Mouse (Mus musculus) megakaryocyte progenitor cell, adult 5-6 weeks (primary cell): ENCODE data around the gene Elob. TPM values are rescaled to one million over a fixed set of nuclear protein-coding genes. Genes with fewer than 3 reads are reported as not detected.

ENCODE experiments used
- ATAC-seq: replicated peaks from 2 replicates; pipeline ENCODE4 v1.8.0; 2016; ENCODE audit warnings: mild to moderate bottlenecking, moderate TSS enrichment, inconsistent platforms; ENCODE audit not compliant: poor library complexity
- total RNA-seq, 2 experiments: library from RNA; stranded (forward) in 1 of 2; stranded (reverse) in 1 of 2; fragments of 157-497, 149-512 nt in 1 of 2; fragments of 200-1000 nt in 1 of 2; gene quantifications; 2 replicates each; pipeline versions ENCODE4 v1.2.3 to v1.2.4; 2015 to 2017

The Elob gene
- total RNA-seq, 2 experiments from 2014 or later: 108 to 312 TPM

DNA sequence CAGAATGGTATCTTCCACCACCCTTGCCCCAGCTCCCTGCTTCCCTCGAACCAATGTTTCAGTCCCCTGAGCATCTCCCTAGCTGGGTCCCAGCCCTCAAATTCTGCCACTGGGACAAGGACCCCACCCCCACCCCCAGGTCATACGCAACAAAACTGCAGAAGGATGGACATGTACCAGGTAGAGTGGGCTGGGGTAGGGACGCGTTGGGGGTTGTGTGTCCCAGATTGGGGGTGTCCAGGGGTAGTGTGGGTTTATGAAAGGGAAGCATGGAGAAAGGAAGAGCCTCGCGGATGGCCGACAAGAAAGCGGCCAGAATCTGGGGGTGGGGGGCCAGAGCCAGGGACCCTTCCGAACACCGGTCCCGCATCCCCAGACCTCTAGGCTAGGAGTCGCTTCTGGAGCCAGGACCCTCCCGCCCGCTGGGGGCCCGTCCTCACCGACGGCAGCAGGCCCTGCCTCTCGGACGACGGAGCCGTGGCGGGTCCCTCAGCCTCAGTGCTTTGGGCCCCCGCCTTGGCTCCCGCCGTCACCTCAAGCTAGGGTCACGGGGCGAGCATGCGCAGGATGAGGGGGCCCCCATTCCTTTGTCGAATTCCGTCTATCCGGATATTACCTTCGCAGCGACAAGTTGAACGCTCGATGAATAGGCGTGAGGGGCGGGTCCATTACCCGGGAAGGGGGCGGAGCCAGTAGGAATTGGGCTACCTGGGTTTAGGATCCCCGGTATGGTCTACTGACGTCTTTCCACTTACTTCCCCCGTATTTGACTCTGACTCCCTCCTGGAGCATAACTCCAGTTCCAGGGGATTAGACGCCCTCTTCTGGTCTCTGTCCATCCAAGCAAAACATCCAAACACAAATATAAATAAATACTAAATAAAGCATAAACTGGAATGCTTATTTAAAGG lies 43.1 kb downstream of the Elob start, which contains the start of gene Flywch2:
Gene Flywch2 (minus strand): TSS at position 521 of the 911 bp plus-strand sequence.
- peak; percentile 70 for ATAC-seq

GRCm38 (mm10) chr17:23783352-23783751 lies 45.6 kb downstream of the Elob start:
- no peak for ATAC-seq

DNA sequence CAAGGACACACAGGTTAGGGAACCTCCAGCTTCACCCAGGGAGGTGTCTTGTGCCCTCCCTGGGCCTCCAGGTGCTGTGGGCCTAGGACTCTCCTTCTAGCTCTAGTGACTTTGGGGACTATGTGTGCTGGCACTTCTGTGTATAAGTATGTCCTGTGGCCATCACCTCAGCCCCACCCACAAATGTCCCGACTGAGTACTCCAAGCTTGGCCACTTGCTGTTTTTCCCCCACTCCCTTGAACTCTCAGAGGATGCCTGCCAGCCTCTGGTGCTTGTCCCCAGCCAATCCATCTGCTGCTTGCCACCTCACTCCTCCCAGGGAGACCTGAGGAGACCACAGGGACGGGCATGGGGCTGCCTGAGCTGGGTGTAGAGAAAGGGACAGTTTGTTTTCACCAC lies 50.5 kb downstream of the Elob start:
- ATAC-seq: no peak

GRCm38 (mm10) chr17:23777141-23777540 lies 51.8 kb downstream of the Elob start:
- ATAC-seq: no peak

GRCm38 (mm10) chr17:23776216-23776615 lies 52.7 kb downstream of the Elob start:
- ATAC-seq: no peak

Other genes with a start within 250 kb of the Elob start
- 0.37 TPM in 1 of 2 replicates, not detected in the other for gene Zfp13, start 229.6 kb downstream of the Elob start, total RNA-seq (2015)
- gene Zfp13, start 229.6 kb downstream of the Elob start, total RNA-seq (2017): 0.92 and 1.3 TPM in 2 replicates
- gene Zscan10, start 228.3 kb downstream of the Elob start, total RNA-seq (2015): not detected in 2 replicates
- not detected in 2 replicates for gene Zscan10, start 228.3 kb downstream of the Elob start, total RNA-seq (2017)
- 1.3 and 1.4 TPM in 2 replicates for gene Mmp25, start 183.9 kb downstream of the Elob start, total RNA-seq (2015)
- gene Mmp25, start 183.9 kb downstream of the Elob start, total RNA-seq (2017): 0.42 and 1.4 TPM in 2 replicates
- not detected in 2 replicates for gene Bicdl2, start 168.6 kb downstream of the Elob start, total RNA-seq (2015)
- gene Bicdl2, start 168.6 kb downstream of the Elob start, total RNA-seq (2017): not detected in 2 replicates
- 39.1 and 42.7 TPM in 2 replicates for gene Hcfc1r1, start 155.5 kb downstream of the Elob start, total RNA-seq (2015)
- gene Hcfc1r1, start 155.5 kb downstream of the Elob start, total RNA-seq (2017): 17.8 and 20.2 TPM in 2 replicates
- 32.3 and 33.4 TPM in 2 replicates for gene Thoc6, start 155.3 kb downstream of the Elob start, total RNA-seq (2015)
- 45.7 and 51.2 TPM in 2 replicates for gene Thoc6, start 155.3 kb downstream of the Elob start, total RNA-seq (2017)
- gene Tnfrsf12a, start 151.7 kb downstream of the Elob start, total RNA-seq (2015): 3.6 and 4.3 TPM in 2 replicates
- 5.9 and 7.9 TPM in 2 replicates for gene Tnfrsf12a, start 151.7 kb downstream of the Elob start, total RNA-seq (2017)
- gene Cldn6, start 149.9 kb downstream of the Elob start, total RNA-seq (2015): not detected in 2 replicates
- gene Cldn6, start 149.9 kb downstream of the Elob start, total RNA-seq (2017): not detected in 2 replicates
- not detected in 2 replicates for gene Cldn9, start 145.1 kb downstream of the Elob start, total RNA-seq (2015)
- not detected in 2 replicates for gene Cldn9, start 145.1 kb downstream of the Elob start, total RNA-seq (2017)
- not detected in 2 replicates for gene 1520401A03Rik, start 106.4 kb downstream of the Elob start, total RNA-seq (2015)
- not detected in 2 replicates for gene 1520401A03Rik, start 106.4 kb downstream of the Elob start, total RNA-seq (2017)
- 34.5 and 36.9 TPM in 2 replicates for gene Pkmyt1, start 102.8 kb downstream of the Elob start, total RNA-seq (2015)
- gene Pkmyt1, start 102.8 kb downstream of the Elob start, total RNA-seq (2017): 17.3 and 20.5 TPM in 2 replicates
- gene Paqr4, start 88.3 kb downstream of the Elob start, total RNA-seq (2015): 1.3 and 1.6 TPM in 2 replicates
- gene Paqr4, start 88.3 kb downstream of the Elob start, total RNA-seq (2017): 1.9 and 2.4 TPM in 2 replicates
- gene Kremen2, start 83.3 kb downstream of the Elob start, total RNA-seq (2015): 0.05 TPM in 1 of 2 replicates, not detected in the other
- not detected in 2 replicates for gene Kremen2, start 83.3 kb downstream of the Elob start, total RNA-seq (2017)
- 4.7 and 5.1 TPM in 2 replicates for gene Flywch1, start 57.5 kb downstream of the Elob start, total RNA-seq (2015)
- 9.9 and 10.6 TPM in 2 replicates for gene Flywch1, start 57.5 kb downstream of the Elob start, total RNA-seq (2017)
- 1.1 and 3.3 TPM in 2 replicates for gene Flywch2, start 43.1 kb downstream of the Elob start, total RNA-seq (2015)
- gene Flywch2, start 43.1 kb downstream of the Elob start, total RNA-seq (2017): not detected in 2 replicates
- gene Srrm2, start 38.6 kb downstream of the Elob start, total RNA-seq (2015): 298 and 382 TPM in 2 replicates
- 96.7 and 109 TPM in 2 replicates for gene Srrm2, start 38.6 kb downstream of the Elob start, total RNA-seq (2017)
- gene Prss33, start 6.9 kb upstream of the Elob start, total RNA-seq (2015): not detected in 2 replicates
- gene Prss33, start 6.9 kb upstream of the Elob start, total RNA-seq (2017): not detected in 2 replicates
- not detected in 2 replicates for gene Prss32, start 14.7 kb upstream of the Elob start, total RNA-seq (2015)
- gene Prss32, start 14.7 kb upstream of the Elob start, total RNA-seq (2017): not detected in 2 replicates
- gene Prss41, start 15.0 kb upstream of the Elob start, total RNA-seq (2015): 0.35 TPM in 1 of 2 replicates, not detected in the other
- not detected in 2 replicates for gene Prss41, start 15.0 kb upstream of the Elob start, total RNA-seq (2017)
- not detected in 2 replicates for gene Prss21, start 38.9 kb upstream of the Elob start, total RNA-seq (2015)
- not detected in 2 replicates for gene Prss21, start 38.9 kb upstream of the Elob start, total RNA-seq (2017)
- gene Dcpp1, start 51.7 kb upstream of the Elob start, total RNA-seq (2015): not detected in 2 replicates
- not detected in 2 replicates for gene Dcpp1, start 51.7 kb upstream of the Elob start, total RNA-seq (2017)
- not detected in 2 replicates for gene Dcpp2, start 51.7 kb upstream of the Elob start, total RNA-seq (2015)
- gene Dcpp2, start 51.7 kb upstream of the Elob start, total RNA-seq (2017): not detected in 2 replicates
- not detected in 2 replicates for gene Dcpp3, start 88.3 kb upstream of the Elob start, total RNA-seq (2015)
- gene Dcpp3, start 88.3 kb upstream of the Elob start, total RNA-seq (2017): not detected in 2 replicates
- not detected in 2 replicates for gene Sbp, start 112.5 kb upstream of the Elob start, total RNA-seq (2015)
- not detected in 2 replicates for gene Sbp, start 112.5 kb upstream of the Elob start, total RNA-seq (2017)
- not detected in 2 replicates for gene Sbpl, start 126.1 kb upstream of the Elob start, total RNA-seq (2015)
- gene Sbpl, start 126.1 kb upstream of the Elob start, total RNA-seq (2017): not detected in 2 replicates
- 0.22 and 0.27 TPM in 2 replicates for gene Prss30, start 151.4 kb upstream of the Elob start, total RNA-seq (2015)
- not detected in 2 replicates for gene Prss30, start 151.4 kb upstream of the Elob start, total RNA-seq (2017)
- not detected in 2 replicates for gene Prss22, start 169.0 kb upstream of the Elob start, total RNA-seq (2015)
- not detected in 2 replicates for gene Prss22, start 169.0 kb upstream of the Elob start, total RNA-seq (2017)
- gene Prss27, start 209.0 kb upstream of the Elob start, total RNA-seq (2015): not detected in 2 replicates
- gene Prss27, start 209.0 kb upstream of the Elob start, total RNA-seq (2017): not detected in 2 replicates
- 15.5 and 17.1 TPM in 2 replicates for gene Kctd5, start 244.3 kb upstream of the Elob start, total RNA-seq (2015)
- gene Kctd5, start 244.3 kb upstream of the Elob start, total RNA-seq (2017): 19.5 and 21.0 TPM in 2 replicates